In genomic region chr1:189402223-189402943, GRCm38 (mm10) we compare ENCODE assay signal across 10 mouse cellular contexts. TPM values are rescaled to one million over a fixed set of nuclear protein-coding genes. Genes with fewer than 3 reads are reported as not detected.
DNase-seq lines count a peak whose midpoint lies in the region; ATAC-seq and TF ChIP-seq lines count a peak whose summit lies in the region.
"Had no signal": no experiment of that assay in that cellular context is flagged by ENCODE, and none has a peak within 500 bp of the region (broad histone marks: within the 10 kb centered on the region; RNA-seq: fewer than 3 reads in every experiment).

TSS of gene Kcnk2 (minus strand) at chr1:189402273.

- peak within 1 kb of the TSS; percentile 54 for H3K4me2 ChIP-seq in heart, embryonic 13.5 days
- H3K4me2 ChIP-seq in stomach, postnatal 0 days (replicated peaks; ENCODE audit: low read depth) = peak within 1 kb of the TSS; percentile 33
- no peak within 1 kb of the TSS; the same call in 1 of the 2 replicates for H3K4me2 ChIP-seq in liver, embryonic 12.5 days
- H3K4me2 ChIP-seq: liver, embryonic 15.5 days had no signal

- TF ChIP-seq EP300 in stomach, postnatal 0 days (optimal IDR thresholded peaks at IDR 0.05) = no peak

- WGBS in heart, embryonic 13.5 days = 29% methylated on average over 14 of the region's 14 CpGs
- 43% methylated on average over 14 of the region's 14 CpGs for WGBS in heart, embryonic 10.5 days
- WGBS in stomach, postnatal 0 days = 16% methylated on average over 14 of the region's 14 CpGs
- 58% methylated on average over 14 of the region's 14 CpGs for WGBS in liver, embryonic 12.5 days (ENCODE audit: insufficient replicate concordance)

- peaks cover 5% of the 10 kb centered on the region; the same call in 1 of the 2 replicates for H3K4me1 ChIP-seq in heart, embryonic 13.5 days
- H3K4me1 ChIP-seq in heart, embryonic 10.5 days = no peaks in the 10 kb centered on the region
- no peaks in the 10 kb centered on the region for H3K4me1 ChIP-seq in stomach, postnatal 0 days (replicated peaks; ENCODE audit: control insufficient read depth, insufficient read depth)
- H3K4me1 ChIP-seq in liver, embryonic 12.5 days = no peaks in the 10 kb centered on the region
- H3K4me1 ChIP-seq: liver, embryonic 15.5 days had no signal

- no peak for ATAC-seq in heart, embryonic 13.5 days (ENCODE audit: extremely low read depth, insufficient number of reproducible peaks, low FRiP score, low TSS enrichment)
- ATAC-seq in stomach, postnatal 0 days (ENCODE audit: low FRiP score, low TSS enrichment) = no peak
- no peak for ATAC-seq in liver, embryonic 12.5 days

- no peaks in the 10 kb centered on the region for H3K27me3 ChIP-seq in heart, embryonic 13.5 days (replicated peaks)
- H3K27me3 ChIP-seq in heart, embryonic 10.5 days (ENCODE audit: insufficient read depth, poor library complexity, severe bottlenecking) = no peaks in the 10 kb centered on the region
- no peaks in the 10 kb centered on the region for H3K27me3 ChIP-seq in stomach, postnatal 0 days (ENCODE audit: control insufficient read depth, insufficient read depth, low read length)
- H3K27me3 ChIP-seq in liver, embryonic 12.5 days (replicated peaks) = no peaks in the 10 kb centered on the region
- H3K27me3 ChIP-seq: CH12.LX; liver, embryonic 15.5 days had no signal

- peak within 1 kb of the TSS; percentile 13; the same call in 1 of the 2 replicates for H3K4me3 ChIP-seq in heart, embryonic 13.5 days
- no peak within 1 kb of the TSS for H3K4me3 ChIP-seq in heart, embryonic 10.5 days
- H3K4me3 ChIP-seq in stomach, postnatal 0 days (ENCODE audit: low read depth, low read length) = no peak within 1 kb of the TSS
- H3K4me3 ChIP-seq in liver, embryonic 12.5 days = no peak within 1 kb of the TSS
- H3K4me3 ChIP-seq: liver, embryonic 15.5 days had no signal

- no peak within 1 kb of the TSS for H3K27ac ChIP-seq in heart, embryonic 13.5 days (replicated peaks)
- no peak within 1 kb of the TSS for H3K27ac ChIP-seq in heart, embryonic 10.5 days
- H3K27ac ChIP-seq in stomach, postnatal 0 days (replicated peaks) = no peak within 1 kb of the TSS
- H3K27ac ChIP-seq in liver, embryonic 12.5 days = no peak within 1 kb of the TSS
- H3K27ac ChIP-seq: liver, embryonic 15.5 days had no signal

- H3K9ac ChIP-seq in heart, embryonic 13.5 days = no peak within 1 kb of the TSS
- H3K9ac ChIP-seq in stomach, postnatal 0 days (ENCODE audit: low read length) = no peak within 1 kb of the TSS
- H3K9ac ChIP-seq in liver, embryonic 12.5 days = no peak within 1 kb of the TSS
- H3K9ac ChIP-seq: liver, embryonic 15.5 days had no signal

- no peak for TF ChIP-seq CTCF in stomach, postnatal 0 days (IDR thresholded peaks at IDR 0.05; ENCODE audit: low read depth)

- DNase-seq in heart, embryonic 10.5 days (ENCODE audit: low spot score) = no peak
- peak; percentile 12 for DNase-seq in retina, embryonic 14.5 days (ENCODE audit: low spot score)
- no peak for DNase-seq in retina, postnatal 1 day
- no peak for DNase-seq in layer of hippocampus, postnatal 36 days
- no peak for DNase-seq in stomach, postnatal 0 days (ENCODE audit: low spot score)
- DNase-seq in frontal cortex, postnatal 25 days (ENCODE audit: low spot score in 2 of 2) = no peak

- no peaks in the 10 kb centered on the region for H3K36me3 ChIP-seq in heart, embryonic 13.5 days
- no peaks in the 10 kb centered on the region for H3K36me3 ChIP-seq in heart, embryonic 10.5 days
- no peaks in the 10 kb centered on the region for H3K36me3 ChIP-seq in stomach, postnatal 0 days (ENCODE audit: control insufficient read depth, insufficient read depth, low read length)
- H3K36me3 ChIP-seq in liver, embryonic 12.5 days = no peaks in the 10 kb centered on the region
- H3K36me3 ChIP-seq: liver, embryonic 15.5 days had no signal

- H3K9me3 ChIP-seq in heart, embryonic 13.5 days = no peaks in the 10 kb centered on the region
- no peaks in the 10 kb centered on the region for H3K9me3 ChIP-seq in heart, embryonic 10.5 days
- H3K9me3 ChIP-seq in stomach, postnatal 0 days (ENCODE audit: control insufficient read depth, low read length) = no peaks in the 10 kb centered on the region
- H3K9me3 ChIP-seq in liver, embryonic 12.5 days (replicated peaks) = no peaks in the 10 kb centered on the region
- H3K9me3 ChIP-seq: liver, embryonic 15.5 days had no signal

RNA-seq across cellular contexts. Expression of gene Kcnk2, which starts in this region (rescaled TPM):
- polyA plus RNA-seq in heart, embryonic 13.5 days (2015; fragmentation: Nextera tagmentation; extraction: Ambion mirVana) = 0.51 and 0.55 TPM in 2 replicates
- polyA plus RNA-seq in heart, embryonic 10.5 days (2016; fragmentation: Nextera tagmentation; extraction: Ambion mirVana) = 0.39 and 1.2 TPM in 2 replicates
- total RNA-seq in layer of hippocampus, postnatal 36 days (2021) = 10 to 100 TPM; 38.2 to 43.4 TPM
- polyA plus RNA-seq in stomach, postnatal 0 days (2015; fragmentation: Nextera tagmentation; extraction: Ambion mirVana) = 1.0 and 1.3 TPM in 2 replicates
- 0.06 and 0.07 TPM in 2 replicates for polyA plus RNA-seq in liver, embryonic 12.5 days (2016; fragmentation: Nextera tagmentation; extraction: Ambion mirVana)
- total RNA-seq: CH12.LX had no signal
